Mouse (Mus musculus) stomach, postnatal 0 days (tissue): ENCODE results near the gene Arhgef28. TPM values are rescaled to one million over a fixed set of nuclear protein-coding genes. Genes with fewer than 3 reads are reported as not detected.

Experiments
- ATAC-seq: fragments of 200-750 bp; cut with Nextera tagmentation; 2 replicates; pipeline ENCODE4 v1.8.0; 2017; ENCODE audit not compliant: low FRiP score, low TSS enrichment
- DNase-seq: peaks from one replicate; pipeline ENCODE4 v3.0.0-alpha.2; 2016; ENCODE audit warnings: low spot score
- H3K27ac ChIP-seq: fragments of 300-500 bp; sonication (generic); replicated peaks from 2 replicates; pipeline ENCODE4 v1.5.1; 2014; ENCODE audit warnings: mild to moderate bottlenecking, control low read depth
- H3K27me3 ChIP-seq: fragments of 300-500 bp; sonication (generic); 2 replicates; pipeline ENCODE4 v1.6.1; 2014; ENCODE audit warnings: low read length; ENCODE audit not compliant: control insufficient read depth, insufficient read depth
- H3K36me3 ChIP-seq: fragments of 300-500 bp; sonication (generic); 2 replicates; pipeline ENCODE4 v1.6.1; 2014; ENCODE audit warnings: low read length, mixed read lengths; ENCODE audit not compliant: control insufficient read depth, insufficient read depth
- H3K4me1 ChIP-seq: fragments of 300-500 bp; sonication (generic); replicated peaks from 2 replicates; pipeline ENCODE4 v1.6.1; 2014; ENCODE audit warnings: antibody characterized with exemption; ENCODE audit not compliant: control insufficient read depth, insufficient read depth
- H3K4me2 ChIP-seq: fragments of 300-500 bp; sonication (generic); replicated peaks from 2 replicates; pipeline ENCODE4 v1.6.1; 2014; ENCODE audit warnings: low read depth, mild to moderate bottlenecking, control low read depth, moderate library complexity
- H3K4me3 ChIP-seq: fragments of 300-500 bp; sonication (generic); 2 replicates; pipeline ENCODE4 v1.5.1; 2014; ENCODE audit warnings: low read depth, low read length, control low read depth
- H3K9ac ChIP-seq: fragments of 300-500 bp; sonication (generic); 2 replicates; pipeline ENCODE4 v1.6.1; 2014; ENCODE audit warnings: mild to moderate bottlenecking, low read length, control low read depth, mixed read lengths
- H3K9me3 ChIP-seq: fragments of 300-500 bp; sonication (generic); 2 replicates; pipeline ENCODE4 v1.6.1; 2016; ENCODE audit warnings: low read length; ENCODE audit not compliant: control insufficient read depth
- CTCF ChIP-seq: IDR thresholded peaks from 2 replicates; pipeline ENCODE4 v1.5.1; 2016; ENCODE audit warnings: antibody characterized with exemption, low read depth, mild to moderate bottlenecking, moderate library complexity
- EP300 ChIP-seq: optimal IDR thresholded peaks from 2 replicates; pipeline ENCODE3; 2016; ENCODE audit warnings: antibody characterized with exemption
- WGBS: fragments of 180-500 bp; shearing (Covaris S2); extraction: QIAGEN DNeasy Blood & Tissue Kit; methylation state at CpG from one replicate; pipeline ENCODE4 v1.1.7; 2014; 5-methylcytosine and 5-hydroxymethylcytosine counted together
- polyA plus RNA-seq: library from polyadenylated mRNA; unstranded; fragments of >200 nt; fragmentation: Nextera tagmentation; extraction: Ambion mirVana; gene quantifications from 2 replicates; pipeline ENCODE4 v1.2.1, GENCODE M21; 2015

Arhgef28 gene
- polyA plus RNA-seq, 1 experiment from 2014 or later = 23.1 TPM

GRCm38 (mm10) chr13:98146573-98147160, 59.6 kb downstream of the Arhgef28 start:
- no peak overlapping the region for H3K4me3 ChIP-seq
- H3K4me1 ChIP-seq = no peaks in the 10 kb centered on the region
- H3K9ac ChIP-seq = no peak overlapping the region
- no peak overlapping the region for H3K4me2 ChIP-seq
- no peaks in the 10 kb centered on the region for H3K27me3 ChIP-seq
- TF ChIP-seq CTCF = no peak
- TF ChIP-seq EP300 = no peak
- no peaks in the 10 kb centered on the region for H3K9me3 ChIP-seq
- WGBS = 68% methylated on average over 8 of the region's 8 CpGs
- no peaks in the 10 kb centered on the region for H3K36me3 ChIP-seq
- no peak overlapping the region for H3K27ac ChIP-seq
- ATAC-seq = no peak
- DNase-seq = no peak

DNA sequence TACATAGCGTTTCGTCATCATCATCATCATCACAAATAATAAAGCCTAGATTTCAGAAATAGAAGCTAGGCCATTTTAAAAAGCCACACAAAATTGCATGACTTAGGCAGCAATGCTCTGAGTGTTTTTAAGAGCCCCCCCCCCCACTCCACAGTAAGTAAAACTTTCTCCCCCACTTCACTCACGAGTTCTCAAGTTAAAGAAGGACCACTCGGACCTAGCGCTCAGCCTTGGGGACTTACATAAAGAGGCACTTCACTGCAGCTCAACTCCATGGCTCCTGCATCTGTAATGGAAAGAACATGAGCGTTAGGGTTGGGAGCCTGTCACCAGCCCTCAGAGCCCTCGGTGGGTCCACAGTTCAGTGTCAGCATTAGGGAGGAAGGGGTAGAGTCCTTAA, 60.9 kb downstream of the Arhgef28 start:
- no peak overlapping the region for H3K9ac ChIP-seq
- no peak overlapping the region for H3K4me2 ChIP-seq
- WGBS = 83% methylated on average over 7 of the region's 7 CpGs
- DNase-seq (no peak), ATAC-seq (no peak)
- no peaks in the 10 kb centered on the region for H3K27me3 ChIP-seq
- H3K4me3 ChIP-seq = no peak overlapping the region
- TF ChIP-seq CTCF (no peak), EP300 (no peak)
- H3K9me3 ChIP-seq = no peaks in the 10 kb centered on the region
- H3K4me1 ChIP-seq = no peaks in the 10 kb centered on the region
- H3K36me3 ChIP-seq = no peaks in the 10 kb centered on the region
- H3K27ac ChIP-seq = no peak overlapping the region

GRCm38 (mm10) chr13:98143000-98143399, 63.2 kb downstream of the Arhgef28 start:
- WGBS = 92% methylated on average over 10 of the region's 10 CpGs
- ATAC-seq (no peak), DNase-seq (no peak)
- Histone ChIP-seq H3K27ac (no peak overlapping the region), H3K9me3 (no peaks in the 10 kb centered on the region), H3K27me3 (no peaks in the 10 kb centered on the region), H3K36me3 (no peaks in the 10 kb centered on the region), H3K9ac (no peak overlapping the region), H3K4me3 (no peak overlapping the region), H3K4me2 (no peak overlapping the region), H3K4me1 (no peaks in the 10 kb centered on the region)
- TF ChIP-seq EP300 = no peak
- TF ChIP-seq CTCF = no peak

DNA sequence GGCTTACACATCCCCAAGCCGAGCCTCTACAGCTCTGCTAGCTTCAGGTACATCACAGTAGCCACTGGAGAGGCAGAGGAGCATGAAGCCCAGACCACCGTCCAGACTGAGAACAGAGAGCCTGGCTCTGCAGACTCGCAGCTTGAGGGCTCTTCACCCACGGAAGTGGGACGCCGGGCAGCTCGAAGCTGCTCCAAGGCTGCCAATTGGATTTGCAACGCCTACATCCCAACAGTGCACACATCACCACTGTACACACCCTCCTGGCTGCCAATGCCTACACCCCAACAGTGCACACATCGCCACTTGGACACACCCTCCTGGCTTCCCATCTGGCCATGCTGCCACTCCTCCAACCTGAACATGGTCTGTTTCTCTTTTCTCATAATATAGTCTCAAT, 65.6 kb downstream of the Arhgef28 start:
- no peak overlapping the region for H3K4me2 ChIP-seq
- no peaks in the 10 kb centered on the region for H3K27me3 ChIP-seq
- H3K4me3 ChIP-seq = no peak overlapping the region
- H3K9ac ChIP-seq = no peak overlapping the region
- H3K9me3 ChIP-seq = no peaks in the 10 kb centered on the region
- H3K4me1 ChIP-seq = no peaks in the 10 kb centered on the region
- H3K27ac ChIP-seq = no peak overlapping the region
- no peaks in the 10 kb centered on the region for H3K36me3 ChIP-seq
- DNase-seq = peak; percentile 81
- peak; percentile 97 for ATAC-seq
- TF ChIP-seq EP300 = no peak
- no peak for TF ChIP-seq CTCF
- 65% methylated on average over 9 of the region's 9 CpGs for WGBS

DNA sequence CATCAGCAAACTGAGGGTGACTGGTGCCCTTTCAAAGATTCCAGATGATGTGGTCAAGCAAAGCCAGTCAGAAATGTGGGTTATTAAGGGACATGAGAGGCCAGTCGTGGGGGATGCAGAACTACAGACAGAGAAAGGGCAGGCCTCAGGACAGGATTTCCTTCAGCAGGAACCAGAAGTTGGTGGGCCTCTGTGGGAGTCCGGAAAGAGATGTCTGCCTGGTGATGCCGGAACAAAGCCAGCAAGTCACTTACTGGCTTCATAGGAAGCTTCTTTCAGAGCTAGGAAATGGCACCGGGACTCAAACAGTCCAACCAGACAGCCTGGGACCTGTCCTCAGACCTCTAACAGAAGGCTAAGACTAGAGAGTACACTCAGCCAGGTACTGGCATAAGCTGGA, 67.5 kb downstream of the Arhgef28 start:
- no peaks in the 10 kb centered on the region for H3K27me3 ChIP-seq
- WGBS = 74% methylated on average over 4 of the region's 4 CpGs
- no peak overlapping the region for H3K9ac ChIP-seq
- no peak overlapping the region for H3K27ac ChIP-seq
- TF ChIP-seq EP300 = no peak
- TF ChIP-seq CTCF = no peak
- H3K9me3 ChIP-seq = no peaks in the 10 kb centered on the region
- H3K4me3 ChIP-seq = no peak overlapping the region
- H3K4me1 ChIP-seq = no peaks in the 10 kb centered on the region
- ATAC-seq (no peak), DNase-seq (no peak)
- H3K36me3 ChIP-seq = no peaks in the 10 kb centered on the region
- H3K4me2 ChIP-seq = no peak overlapping the region

GRCm38 (mm10) chr13:98135890-98136555, 70.2 kb downstream of the Arhgef28 start:
- Histone ChIP-seq H3K4me3 (no peak overlapping the region), H3K27ac (no peak overlapping the region), H3K9me3 (no peaks in the 10 kb centered on the region), H3K9ac (no peak overlapping the region), H3K36me3 (no peaks in the 10 kb centered on the region), H3K4me2 (no peak overlapping the region), H3K4me1 (no peaks in the 10 kb centered on the region), H3K27me3 (no peaks in the 10 kb centered on the region)
- no peak for TF ChIP-seq EP300
- no peak for TF ChIP-seq CTCF
- DNase-seq = no peak
- WGBS = 52% methylated on average over 12 of the region's 12 CpGs
- ATAC-seq = no peak
